Mouse (Mus musculus) ES-E14 (cell line): ENCODE measurements around the gene Tmem156. TPM values are rescaled to one million over a fixed set of nuclear protein-coding genes. Genes with fewer than 3 reads are reported as not detected.

ENCODE experiments used
- DNase-seq: peaks from one replicate; pipeline ENCODE4 v3.0.0-alpha.2; 2013; ENCODE audit warnings: low read depth, low spot score
- H3K27ac ChIP-seq: 2 replicates; pipeline ENCODE4 v1.5.1; 2012; ENCODE audit warnings: low read depth, mild to moderate bottlenecking, low read length, moderate library complexity, mixed read lengths; ENCODE audit not compliant: poor library complexity, insufficient read depth, severe bottlenecking
- H3K36me3 ChIP-seq: 2 replicates; pipeline ENCODE4 v1.6.1; 2012; ENCODE audit warnings: mild to moderate bottlenecking, low read length, moderate library complexity, mixed read lengths; ENCODE audit not compliant: control insufficient read depth, poor library complexity, insufficient read depth, severe bottlenecking
- H3K4me1 ChIP-seq, 2 experiments: fragments of 150-350 bp in 1 of 2; sonication (generic) in 1 of 2; 2 replicates each; pipeline ENCODE4 v1.6.1; 2012; ENCODE audit warnings: low read length in 2 of 2, mild to moderate bottlenecking in 1 of 2, mixed read lengths in 1 of 2; ENCODE audit not compliant: control insufficient read depth in 2 of 2, insufficient read depth in 2 of 2, poor library complexity in 1 of 2
- H3K4me3 ChIP-seq, 2 experiments: fragments of 150-350 bp in 1 of 2; sonication (generic) in 1 of 2; 2 replicates each; pipeline ENCODE4 v1.5.1; 2012; ENCODE audit warnings: low read length in 2 of 2, low read depth in 1 of 2, mild to moderate bottlenecking in 1 of 2, mixed read lengths in 1 of 2; ENCODE audit not compliant: insufficient read depth in 1 of 2, poor library complexity in 1 of 2, severe bottlenecking in 1 of 2
- H3K9ac ChIP-seq: 2 replicates; pipeline ENCODE4 v1.6.1; 2012; ENCODE audit warnings: low read depth, mild to moderate bottlenecking, low read length, mixed read lengths; ENCODE audit not compliant: poor library complexity, insufficient read depth, severe bottlenecking
- H3K9me3 ChIP-seq: fragments of 150-350 bp; sonication (generic); 2 replicates; pipeline ENCODE4 v1.6.1; 2012; ENCODE audit warnings: low read depth, mild to moderate bottlenecking, low read length; ENCODE audit not compliant: control insufficient read depth, insufficient read depth
- CHD2 ChIP-seq: IDR thresholded peaks from 2 replicates; pipeline ENCODE4 v1.6.1; 2014; ENCODE audit warnings: mild to moderate bottlenecking, low read depth, low read length, inconsistent platforms
- HCFC1 ChIP-seq: IDR thresholded peaks from 2 replicates; pipeline ENCODE4 v1.6.1; 2012; ENCODE audit warnings: low read length, inconsistent platforms, borderline replicate concordance; ENCODE audit not compliant: insufficient read depth
- MAFK ChIP-seq: IDR thresholded peaks from 2 replicates; pipeline ENCODE4 v1.6.1; 2014; ENCODE audit warnings: mild to moderate bottlenecking, low read depth, low read length, inconsistent platforms; ENCODE audit not compliant: insufficient read depth
- ZC3H11A ChIP-seq: IDR thresholded peaks from 2 replicates; pipeline ENCODE4 v1.6.1; 2012; ENCODE audit warnings: low read depth, mild to moderate bottlenecking, inconsistent platforms, low read length, borderline replicate concordance
- ZNF384 ChIP-seq: IDR thresholded peaks from 2 replicates; pipeline ENCODE4 v1.6.1; 2012; ENCODE audit warnings: low read depth, low read length, inconsistent platforms
- in situ Hi-C, 2 experiments: fragments of 600-800 bp; cut with MboI; formaldehyde crosslinking; loops; one replicate each; pipeline ENCODE4 v1.15.1; 2025; ENCODE audit warnings: low sequenced_read_pairs in 2 of 2, inconsistent platforms in 1 of 2; ENCODE audit not compliant: unreplicated experiment in 2 of 2
- total RNA-seq: library from RNA; depleted of rRNA; stranded (reverse); fragments of 300-350 nt; gene quantifications from 2 replicates; pipeline ENCODE4 v1.2.3, GENCODE M21; 2012

Tmem156 gene
- total RNA-seq, 1 experiment = 0.40 TPM

- Histone ChIP-seq H3K27ac (no peak overlapping the region), H3K36me3 (no peaks in the 10 kb centered on the region), H3K4me1 (peaks cover 0 to 10% of the 10 kb centered on the region in 2 experiments; a peak in 2 of 4 replicates), H3K9me3 (no peaks in the 10 kb centered on the region), H3K9ac (no peak overlapping the region), H3K4me3 (no peak overlapping the region)
- in situ Hi-C loops = no loop called here
- TF ChIP-seq ZNF384 = no peak
- no peak for TF ChIP-seq CHD2
- no peak for TF ChIP-seq ZC3H11A
- no peak for TF ChIP-seq HCFC1
- no peak for TF ChIP-seq MAFK
- DNase-seq = no peak
Measured at GRCm38 (mm10) chr5:65040463-65040862, 51.5 kb downstream of the Tmem156 start.

GRCm38 (mm10) chr5:65038811-65039571 lies 52.9 kb downstream of the Tmem156 start:
- Histone ChIP-seq H3K27ac (no peak overlapping the region), H3K36me3 (no peaks in the 10 kb centered on the region), H3K4me1 (peaks cover 0 to 10% of the 10 kb centered on the region in 2 experiments; a peak in 2 of 4 replicates), H3K9me3 (no peaks in the 10 kb centered on the region), H3K9ac (no peak overlapping the region), H3K4me3 (no peak overlapping the region)
- no peak for DNase-seq
- TF ChIP-seq MAFK = no peak
- TF ChIP-seq CHD2 = no peak
- no peak for TF ChIP-seq HCFC1
- no peak for TF ChIP-seq ZNF384
- TF ChIP-seq ZC3H11A = no peak
- in situ Hi-C loops = no loop called here

GRCm38 (mm10) chr5:65038305-65038704 lies 53.6 kb downstream of the Tmem156 start:
- in situ Hi-C loops = no loop called here
- H3K9me3 ChIP-seq = no peaks in the 10 kb centered on the region
- TF ChIP-seq MAFK (no peak), ZNF384 (no peak), CHD2 (no peak), HCFC1 (no peak), ZC3H11A (no peak)
- peaks cover 0 to 10% of the 10 kb centered on the region in 2 experiments; a peak in 2 of 4 replicates for H3K4me1 ChIP-seq
- no peak for DNase-seq
- H3K4me3 ChIP-seq = no peak overlapping the region
- no peaks in the 10 kb centered on the region for H3K36me3 ChIP-seq
- H3K9ac ChIP-seq = no peak overlapping the region
- no peak overlapping the region for H3K27ac ChIP-seq

GRCm38 (mm10) chr5:65036597-65036996 lies 55.3 kb downstream of the Tmem156 start:
- no peak overlapping the region for H3K9ac ChIP-seq
- DNase-seq = no peak
- in situ Hi-C loops = no loop called here

GRCm38 (mm10) chr5:65028019-65028418 lies 63.9 kb downstream of the Tmem156 start:
- DNase-seq = no peak
- no peak overlapping the region for H3K27ac ChIP-seq
- no peak overlapping the region for H3K4me3 ChIP-seq
- no peaks in the 10 kb centered on the region for H3K36me3 ChIP-seq
- no peak for TF ChIP-seq CHD2
- no peak for TF ChIP-seq ZC3H11A
- TF ChIP-seq MAFK = no peak
- no peak for TF ChIP-seq HCFC1
- no peak for TF ChIP-seq ZNF384
- in situ Hi-C loops = no loop called here
- no peaks in the 10 kb centered on the region for H3K4me1 ChIP-seq
- no peaks in the 10 kb centered on the region for H3K9me3 ChIP-seq
- no peak overlapping the region for H3K9ac ChIP-seq

More at GRCm38 (mm10) chr5:65036597-65036996, 55.3 kb downstream of the Tmem156 start:
- peaks cover 0 to 10% of the 10 kb centered on the region in 2 experiments; a peak in 2 of 4 replicates for H3K4me1 ChIP-seq
- no peaks in the 10 kb centered on the region for H3K9me3 ChIP-seq
- no peak for TF ChIP-seq ZNF384
- H3K27ac ChIP-seq = no peak overlapping the region
- H3K4me3 ChIP-seq = no peak overlapping the region
- no peaks in the 10 kb centered on the region for H3K36me3 ChIP-seq
